Mouse (Mus musculus) heart, embryonic 11.5 days (tissue): ENCODE data around the gene Trim56. TPM values are rescaled to one million over a fixed set of nuclear protein-coding genes. Genes with fewer than 3 reads are reported as not detected.
A peak's percentile ranks its signal among the peaks of the same experiment; 100 is the strongest.

ENCODE experiments used
- ATAC-seq: fragments of 200-750 bp; cut with Nextera tagmentation; replicated peaks from 2 replicates; pipeline ENCODE4 v1.8.0; 2017; ENCODE audit warnings: moderate library complexity; ENCODE audit not compliant: insufficient number of reproducible peaks, low FRiP score, low TSS enrichment
- H3K27ac ChIP-seq: fragments of 300-500 bp; sonication (generic); 2 replicates; pipeline ENCODE4 v1.5.1; 2014; ENCODE audit warnings: mild to moderate bottlenecking, low read depth, low read length
- H3K27me3 ChIP-seq: fragments of 300-500 bp; sonication (generic); 2 replicates; pipeline ENCODE4 v1.6.1; 2014; ENCODE audit warnings: mild to moderate bottlenecking, low read length, mixed read lengths; ENCODE audit not compliant: control insufficient read depth, insufficient read depth
- H3K36me3 ChIP-seq: fragments of 300-500 bp; sonication (generic); 2 replicates; pipeline ENCODE4 v1.6.1; 2014; ENCODE audit warnings: mild to moderate bottlenecking, low read length, moderate library complexity, mixed read lengths; ENCODE audit not compliant: control insufficient read depth, insufficient read depth
- H3K4me1 ChIP-seq: fragments of 300-500 bp; sonication (generic); 2 replicates; pipeline ENCODE4 v1.6.1; 2014; ENCODE audit warnings: low read length; ENCODE audit not compliant: control insufficient read depth, insufficient read depth
- H3K4me2 ChIP-seq: fragments of 300-500 bp; sonication (generic); 2 replicates; pipeline ENCODE4 v1.6.1; 2014; ENCODE audit warnings: mild to moderate bottlenecking, moderate library complexity
- H3K4me3 ChIP-seq: fragments of 300-500 bp; sonication (generic); 2 replicates; pipeline ENCODE4 v1.5.1; 2014; ENCODE audit warnings: low read depth, low read length
- H3K9ac ChIP-seq: fragments of 300-500 bp; sonication (generic); 2 replicates; pipeline ENCODE4 v1.6.1; 2014; ENCODE audit warnings: mild to moderate bottlenecking, low read depth, low read length, moderate library complexity
- H3K9me3 ChIP-seq: fragments of 300-500 bp; sonication (generic); replicated peaks from 2 replicates; pipeline ENCODE4 v1.6.1; 2016; ENCODE audit warnings: low read length; ENCODE audit not compliant: control insufficient read depth
- WGBS: fragments of 180-500 bp; shearing (Covaris S2); extraction: QIAGEN DNeasy Blood & Tissue Kit; methylation state at CpG from one replicate; pipeline ENCODE4 v1.1.7; 2014; ENCODE audit not compliant: insufficient replicate concordance; 5-methylcytosine and 5-hydroxymethylcytosine counted together
- polyA plus RNA-seq: library from polyadenylated mRNA; unstranded; fragments of >200 nt; fragmentation: Nextera tagmentation; extraction: Ambion mirVana; gene quantifications from 2 replicates; pipeline ENCODE4 v1.2.1, GENCODE M21; 2014

Gene Trim56
- polyA plus RNA-seq, 1 experiment from 2014 or later: 9.4 TPM

DNA sequence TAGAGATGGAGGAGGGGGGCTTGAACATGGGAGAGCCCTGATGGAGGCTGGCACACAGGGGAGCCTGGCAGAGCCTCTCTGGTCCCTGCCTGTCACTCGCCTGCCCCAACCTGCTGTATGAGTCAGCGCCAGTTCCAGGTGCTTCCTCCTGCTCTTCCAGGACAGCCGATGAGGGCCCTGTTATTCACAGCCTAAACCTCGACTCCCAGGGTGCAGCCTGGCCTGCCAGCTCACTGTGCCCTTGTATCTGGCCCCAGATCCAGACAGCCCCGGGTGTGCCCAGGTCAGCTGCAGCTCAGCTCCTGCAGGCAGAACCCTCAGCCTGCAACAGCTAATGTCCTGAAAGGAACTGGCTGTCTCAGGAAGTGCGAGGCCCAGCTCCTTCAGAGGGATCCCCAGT lies 24.4 kb downstream of the Trim56 start:
- 61% methylated on average over 6 of the region's 6 CpGs for WGBS
- H3K27ac ChIP-seq: no peak overlapping the region
- H3K4me3 ChIP-seq: no peak overlapping the region
- H3K4me2 ChIP-seq: no peak overlapping the region
- H3K9me3 ChIP-seq: no peaks in the 10 kb centered on the region
- no peak for ATAC-seq
- no peak overlapping the region for H3K9ac ChIP-seq
- H3K4me1 ChIP-seq: no peaks in the 10 kb centered on the region
- no peaks in the 10 kb centered on the region for H3K36me3 ChIP-seq
- no peaks in the 10 kb centered on the region for H3K27me3 ChIP-seq

DNA sequence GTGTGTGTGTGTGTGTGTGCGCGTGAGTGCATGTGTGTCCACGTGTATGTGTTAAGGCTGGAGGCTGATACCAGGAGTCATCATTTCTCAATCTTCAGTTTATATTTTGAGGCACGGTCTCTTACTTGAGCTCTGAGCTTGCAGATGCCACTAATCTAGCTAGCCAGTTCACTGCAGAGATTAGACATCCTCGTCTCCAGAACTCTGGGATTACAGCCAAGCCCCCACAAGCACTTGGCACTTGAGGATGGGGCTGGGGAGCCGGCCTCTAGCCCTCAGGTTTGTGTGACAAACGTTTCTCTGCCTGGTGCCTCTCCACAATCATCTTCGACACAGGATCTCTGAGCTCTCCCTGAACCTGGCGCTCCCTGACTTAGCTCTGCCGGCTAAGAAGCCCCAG lies 25.1 kb downstream of the Trim56 start:
- Histone ChIP-seq H3K27ac (no peak overlapping the region), H3K4me1 (no peaks in the 10 kb centered on the region), H3K4me2 (no peak overlapping the region), H3K36me3 (no peaks in the 10 kb centered on the region), H3K4me3 (no peak overlapping the region), H3K9me3 (no peaks in the 10 kb centered on the region), H3K9ac (no peak overlapping the region), H3K27me3 (no peaks in the 10 kb centered on the region)
- no peak for ATAC-seq
- 66% methylated on average over 10 of the region's 10 CpGs for WGBS

DNA sequence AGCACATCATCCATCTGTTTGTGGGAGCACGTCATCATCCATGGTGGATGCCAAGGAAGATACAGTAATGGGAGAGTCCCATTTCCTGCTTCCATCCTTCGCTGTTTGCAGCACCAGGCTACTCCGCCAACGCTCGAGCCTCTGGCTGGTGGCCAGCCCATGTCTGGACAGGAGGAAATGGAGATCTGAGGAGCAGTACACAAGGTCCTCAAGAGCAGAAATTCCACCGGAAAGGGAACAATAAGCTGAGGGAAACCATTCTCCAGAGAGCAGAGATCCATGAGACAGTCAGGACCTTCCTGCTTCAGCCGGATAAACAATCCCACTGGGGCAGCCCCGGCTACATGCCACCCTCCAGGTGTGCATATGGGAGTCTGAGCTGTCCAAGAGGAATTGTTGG lies 28.6 kb downstream of the Trim56 start:
- H3K9ac ChIP-seq: no peak overlapping the region
- 77% methylated on average over 8 of the region's 8 CpGs for WGBS
- no peak for ATAC-seq
- no peaks in the 10 kb centered on the region for H3K4me1 ChIP-seq
- no peaks in the 10 kb centered on the region for H3K27me3 ChIP-seq
- H3K27ac ChIP-seq: no peak overlapping the region
- H3K4me2 ChIP-seq: no peak overlapping the region
- H3K9me3 ChIP-seq: no peaks in the 10 kb centered on the region
- no peaks in the 10 kb centered on the region for H3K36me3 ChIP-seq
- H3K4me3 ChIP-seq: no peak overlapping the region

DNA sequence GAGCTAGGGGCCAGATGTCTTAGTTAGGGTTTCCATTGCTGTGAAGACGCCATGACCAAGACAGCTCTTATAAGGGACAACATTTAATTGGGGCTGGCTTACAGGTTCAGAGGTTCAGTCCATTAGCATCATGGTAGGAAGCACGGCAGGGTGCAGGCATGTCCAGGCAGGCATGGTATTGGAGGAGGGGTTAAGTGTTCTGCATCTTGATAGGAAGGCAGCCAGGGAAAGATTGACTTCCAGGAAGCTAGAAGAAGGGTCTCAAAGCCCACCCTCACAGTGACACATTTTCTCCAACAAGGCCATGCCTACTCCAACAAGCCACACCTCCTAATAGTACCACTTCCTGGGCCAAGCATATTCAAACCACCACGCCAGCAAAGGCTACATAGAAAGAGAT lies 30.3 kb downstream of the Trim56 start:
- Histone ChIP-seq H3K9ac (no peak overlapping the region), H3K36me3 (no peaks in the 10 kb centered on the region), H3K4me1 (no peaks in the 10 kb centered on the region), H3K27me3 (no peaks in the 10 kb centered on the region), H3K4me3 (no peak overlapping the region), H3K27ac (no peak overlapping the region), H3K9me3 (0 out of 2 replicates have a peak, but pooled peaks cover 2% of the 10 kb centered on the region), H3K4me2 (no peak overlapping the region)
- no peak for ATAC-seq
- WGBS: 80% methylated on average over 3 of the region's 3 CpGs

DNA sequence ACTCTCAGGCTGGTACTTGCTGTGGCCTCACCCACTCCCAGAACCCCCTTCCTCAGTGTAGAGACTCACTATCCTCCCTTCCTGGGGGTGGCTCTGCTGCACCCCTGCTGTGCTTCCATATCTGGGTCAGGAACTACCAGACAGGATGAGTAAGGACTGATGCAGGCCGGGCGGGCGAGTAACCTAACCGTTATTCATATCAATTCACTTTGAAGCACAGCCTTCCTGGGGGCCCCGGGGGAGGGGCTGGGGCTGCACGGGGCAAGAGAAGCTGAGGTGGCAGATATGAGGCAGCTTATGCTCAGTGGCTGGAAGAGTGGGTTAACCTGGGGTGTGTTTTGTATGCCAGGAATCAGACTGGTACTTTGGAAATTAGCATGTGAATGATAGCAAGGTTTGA lies 31.0 kb downstream of the Trim56 start:
- H3K36me3 ChIP-seq: no peaks in the 10 kb centered on the region
- H3K4me3 ChIP-seq: no peak overlapping the region
- 56% methylated on average over 6 of the region's 6 CpGs for WGBS
- H3K4me1 ChIP-seq: no peaks in the 10 kb centered on the region
- H3K4me2 ChIP-seq: no peak overlapping the region
- no peak overlapping the region for H3K27ac ChIP-seq
- no peaks in the 10 kb centered on the region for H3K27me3 ChIP-seq
- H3K9me3 ChIP-seq: 0 out of 2 replicates have a peak, but pooled peaks cover 2% of the 10 kb centered on the region
- H3K9ac ChIP-seq: no peak overlapping the region
- no peak for ATAC-seq

DNA sequence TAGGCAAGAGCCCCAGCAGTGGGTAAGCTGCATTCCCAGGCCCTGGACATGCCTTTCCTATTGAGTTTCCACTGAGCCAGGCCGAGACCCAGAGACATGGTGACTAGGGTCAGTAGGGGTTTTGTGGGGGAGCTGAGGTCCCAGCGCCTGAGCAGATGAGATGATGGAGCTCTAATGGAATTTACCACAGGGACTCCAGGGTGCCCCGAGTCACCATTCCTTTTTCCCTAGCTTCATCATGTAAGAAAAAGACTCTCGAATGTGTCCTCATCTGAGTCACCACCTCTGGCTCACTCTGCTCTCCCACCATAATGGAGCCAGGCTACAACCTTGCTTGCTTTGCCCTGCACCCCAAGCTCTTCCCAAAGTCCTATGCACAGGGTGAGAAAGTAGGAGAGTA lies 33.0 kb downstream of the Trim56 start:
- 79% methylated on average over 4 of the region's 4 CpGs for WGBS
- Histone ChIP-seq H3K9me3 (0 out of 2 replicates have a peak, but pooled peaks cover 2% of the 10 kb centered on the region), H3K4me2 (no peak overlapping the region), H3K9ac (no peak overlapping the region), H3K27ac (no peak overlapping the region), H3K27me3 (no peaks in the 10 kb centered on the region), H3K4me3 (no peak overlapping the region), H3K4me1 (peaks cover 16% of the 10 kb centered on the region; the same call in 1 of the 2 replicates), H3K36me3 (no peaks in the 10 kb centered on the region)
- ATAC-seq: no peak

DNA sequence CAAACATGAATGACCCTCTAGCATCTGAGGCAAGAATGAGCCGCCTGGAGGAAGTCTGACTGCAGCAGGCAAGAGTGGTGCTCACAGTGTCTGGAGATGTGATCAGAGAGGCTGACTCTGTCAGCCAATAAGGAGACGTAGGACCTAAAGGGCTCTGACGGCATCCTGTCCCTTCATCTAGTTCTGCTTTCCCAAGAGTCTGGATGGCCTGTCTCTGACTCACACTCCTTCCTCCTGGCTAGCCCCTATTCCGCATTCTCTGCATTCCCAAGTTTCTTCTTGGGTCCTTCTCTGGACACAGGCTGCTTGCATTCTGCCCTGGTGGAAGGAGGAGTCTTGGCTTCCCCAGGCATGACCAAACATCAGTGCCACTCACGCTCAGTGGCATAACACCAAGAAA lies 36.2 kb downstream of the Trim56 start:
- Histone ChIP-seq H3K4me3 (no peak overlapping the region), H3K27me3 (no peaks in the 10 kb centered on the region), H3K9ac (no peak overlapping the region), H3K4me1 (peaks cover 38% of the 10 kb centered on the region), H3K36me3 (no peaks in the 10 kb centered on the region), H3K27ac (peak overlapping the region; percentile 62; the same call in 1 of the 2 replicates), H3K9me3 (0 out of 2 replicates have a peak, but pooled peaks cover 2% of the 10 kb centered on the region), H3K4me2 (no peak overlapping the region)
- 25% methylated on average over 5 of the region's 5 CpGs for WGBS
- ATAC-seq: no peak

DNA sequence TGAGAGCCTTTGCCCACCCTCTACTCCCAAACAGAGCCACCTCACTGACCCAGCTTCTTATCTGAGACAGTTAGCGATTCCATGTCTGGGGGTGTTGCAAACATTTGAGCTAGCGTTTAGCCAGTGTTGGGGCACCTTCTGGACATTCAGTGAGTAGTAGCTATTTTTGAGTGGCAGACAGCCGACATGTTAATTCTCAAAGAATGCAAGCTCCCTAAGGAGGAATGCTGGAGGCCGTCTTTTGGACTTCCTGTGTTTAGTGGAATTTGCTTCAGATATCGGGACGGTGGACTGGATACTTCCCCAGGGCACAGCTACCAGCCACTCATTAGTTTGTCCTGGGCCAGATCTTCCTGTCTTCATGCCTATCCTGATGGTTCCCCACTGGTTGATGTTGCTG lies 37.4 kb downstream of the Trim56 start:
- no peak for ATAC-seq
- WGBS: 14% methylated on average over 6 of the region's 6 CpGs
- Histone ChIP-seq H3K4me2 (no peak overlapping the region; the same call in 1 of the 2 replicates), H3K27me3 (no peaks in the 10 kb centered on the region), H3K36me3 (no peaks in the 10 kb centered on the region), H3K9ac (0 out of 2 replicates have a peak overlapping the region, but pooled peaks have one; percentile 16), H3K4me3 (no peak overlapping the region), H3K27ac (peak overlapping the region; percentile 75), H3K9me3 (0 out of 2 replicates have a peak, but pooled peaks cover 2% of the 10 kb centered on the region), H3K4me1 (peaks cover 45% of the 10 kb centered on the region)

DNA sequence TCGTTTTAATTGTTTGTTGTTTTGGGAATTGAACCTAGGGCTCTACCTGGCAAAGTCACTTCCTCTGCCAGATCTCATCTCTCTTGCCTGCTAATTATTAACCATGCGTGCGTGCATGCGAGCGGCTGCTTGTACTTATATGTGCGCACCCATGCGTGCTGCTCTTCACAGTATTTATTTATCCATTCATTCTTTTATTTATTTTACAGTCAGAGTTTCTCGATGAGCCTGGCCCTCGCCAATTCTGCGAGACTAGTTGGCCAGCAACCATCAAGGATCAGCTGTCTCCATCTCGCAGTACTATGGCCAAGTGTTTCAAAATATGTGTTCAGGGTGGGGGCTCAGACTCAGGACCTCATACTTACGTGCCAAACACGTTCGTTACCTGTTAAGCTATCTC lies 38.0 kb downstream of the Trim56 start:
- peak overlapping the region; percentile 75 for H3K27ac ChIP-seq
- no peak overlapping the region for H3K9ac ChIP-seq
- H3K36me3 ChIP-seq: no peaks in the 10 kb centered on the region
- H3K27me3 ChIP-seq: no peaks in the 10 kb centered on the region
- H3K4me2 ChIP-seq: no peak overlapping the region
- H3K9me3 ChIP-seq: 0 out of 2 replicates have a peak, but pooled peaks cover 2% of the 10 kb centered on the region
- no peak overlapping the region for H3K4me3 ChIP-seq
- WGBS: 79% methylated on average over 14 of the region's 14 CpGs
- H3K4me1 ChIP-seq: peaks cover 45% of the 10 kb centered on the region
- ATAC-seq: no peak
